Mouse (Mus musculus): ENCODE measurements at regions not wholly inside any gene's neighbourhood (a gene's known extent, or its start where the extent isn't known, plus 50 kb on each side); places are given as distances from the start of the nearest gene placed in this dataset.

- peak; percentile 37 for DNase-seq
These were observed 54.4 kb upstream of the Ly86 start for GRCm38 (mm10) chr13:37290636-37291035.

DNA sequence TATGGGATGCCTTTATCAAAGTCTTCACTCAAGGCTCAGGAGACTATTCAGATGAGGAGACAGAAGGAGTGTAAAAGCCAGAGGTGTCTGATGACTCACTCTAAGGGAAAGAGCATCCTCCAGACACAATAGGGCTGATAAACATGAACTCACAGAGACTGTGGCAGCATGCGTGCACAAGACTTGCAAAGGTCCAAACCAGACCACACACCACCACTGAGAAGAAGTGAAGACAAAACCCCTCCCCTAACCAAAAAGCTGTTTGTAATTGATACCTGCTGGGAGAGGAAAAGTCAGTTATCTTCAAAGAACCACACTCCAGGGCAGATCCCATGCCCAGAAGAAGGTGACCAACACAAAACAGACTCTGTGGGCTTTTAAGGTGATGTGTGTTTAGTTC lies 56.0 kb upstream of the Ly86 start:
- no peak for DNase-seq

GRCm38 (mm10) chr13:37282515-37282914 lies 62.5 kb upstream of the Ly86 start:
- no peak for DNase-seq

DNA sequence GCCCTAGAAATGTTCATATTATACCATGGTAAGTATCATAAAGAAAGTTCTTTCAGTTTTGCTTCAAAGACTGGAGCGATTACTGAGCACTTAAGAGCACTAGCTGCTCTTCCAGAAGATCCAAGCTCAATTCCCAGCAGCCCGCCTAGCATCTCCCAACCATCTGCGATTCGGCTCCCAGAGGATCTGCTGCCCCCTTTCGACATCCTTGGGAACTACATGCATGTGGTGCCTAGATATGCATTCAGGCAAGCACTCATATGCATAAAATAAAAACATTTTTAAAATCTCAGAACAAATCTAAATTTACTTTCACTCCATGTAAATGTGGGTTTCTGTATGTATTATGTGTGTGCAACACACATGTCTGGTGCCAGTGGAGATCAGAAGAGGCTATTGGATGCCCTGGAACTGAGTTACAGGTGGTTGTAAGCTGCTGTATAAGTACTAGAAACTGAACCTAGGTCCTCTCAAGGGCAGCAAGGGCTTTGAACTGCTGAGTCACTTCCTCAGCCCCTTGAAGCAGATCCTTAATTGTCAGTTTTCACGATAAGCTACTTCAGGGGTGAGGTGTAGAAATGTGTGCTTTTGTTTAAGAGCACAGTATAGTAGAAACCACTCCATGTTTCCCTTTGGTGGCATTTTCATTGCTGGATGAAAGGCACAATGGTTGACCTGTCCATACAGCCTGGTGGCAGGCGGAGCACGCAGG lies 65.8 kb upstream of the Ly86 start:
- DNase-seq: no peak

GRCm38 (mm10) chr13:37249581-37250461 lies 95.2 kb upstream of the Ly86 start:
- no peak for DNase-seq

- DNase-seq: no peak
These were observed 96.3 kb upstream of the Ly86 start for GRCm38 (mm10) chr13:37248741-37249140.

DNA sequence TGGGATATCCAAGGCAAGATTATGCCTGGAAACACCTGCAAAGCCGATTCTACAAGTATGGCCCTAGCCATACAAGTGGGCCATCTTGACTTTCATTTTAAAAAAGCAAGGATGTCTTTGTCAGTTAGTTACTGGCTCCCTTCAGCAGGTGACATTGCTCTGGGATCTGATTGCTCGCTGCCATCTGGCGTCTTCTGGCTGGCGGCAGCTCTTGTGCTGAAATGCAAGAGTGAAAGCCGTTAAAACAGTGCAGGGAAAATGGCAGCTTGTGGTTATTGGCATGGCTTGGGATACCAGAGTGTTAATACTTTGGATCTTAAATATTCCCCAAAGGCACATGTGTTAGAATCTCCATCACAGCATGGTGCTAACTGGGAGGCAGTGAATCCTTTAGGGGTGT lies 105.0 kb upstream of the Ly86 start:
- DNase-seq: no peak

DNA sequence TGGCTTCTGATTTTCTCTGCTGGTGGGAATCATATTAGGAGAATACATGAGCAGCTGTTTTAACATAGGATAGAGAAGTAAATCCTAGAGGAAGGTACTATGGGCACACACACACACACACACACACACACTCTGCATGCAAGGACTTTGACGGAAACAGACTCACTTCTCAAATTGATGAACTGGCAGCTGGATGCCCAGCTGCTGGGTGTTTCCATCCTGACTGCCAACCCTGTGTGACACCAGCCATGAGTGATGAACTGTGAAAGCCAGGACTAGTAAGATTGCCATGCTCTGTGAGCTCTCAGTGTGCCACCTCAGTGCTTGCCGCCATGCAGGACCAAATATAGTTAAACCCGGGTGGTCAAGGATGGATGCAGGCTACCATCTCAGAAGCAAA lies 107.7 kb upstream of the Ly86 start:
- DNase-seq: no peak

- no peak for DNase-seq
These were observed 119.2 kb upstream of the Ly86 start for GRCm38 (mm10) chr13:37225834-37226233.

DNA sequence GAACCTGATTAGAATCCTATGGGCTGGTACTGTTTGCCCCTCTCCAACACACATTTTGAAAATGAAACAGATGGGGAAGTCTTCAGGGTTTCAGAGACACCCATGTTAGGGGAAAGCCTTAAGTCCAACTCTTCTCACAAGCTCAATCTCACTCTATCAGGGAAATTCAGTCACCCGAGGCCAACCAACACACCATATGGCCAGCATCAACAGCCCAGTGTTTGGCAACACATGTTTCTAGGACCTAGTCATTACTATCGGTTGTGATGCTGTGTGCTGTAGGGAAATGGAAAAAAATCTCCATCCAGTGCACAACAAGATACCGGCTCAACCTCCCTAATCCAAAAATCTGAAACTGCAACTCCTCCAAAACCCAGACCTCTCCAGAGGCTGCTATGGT lies 124.6 kb upstream of the Ly86 start:
- DNase-seq: no peak

GRCm38 (mm10) chr13:37218596-37218995 lies 126.4 kb upstream of the Ly86 start:
- DNase-seq: no peak

GRCm38 (mm10) chr13:37214590-37215282 lies 130.3 kb upstream of the Ly86 start:
- DNase-seq: peak; percentile 29

DNA sequence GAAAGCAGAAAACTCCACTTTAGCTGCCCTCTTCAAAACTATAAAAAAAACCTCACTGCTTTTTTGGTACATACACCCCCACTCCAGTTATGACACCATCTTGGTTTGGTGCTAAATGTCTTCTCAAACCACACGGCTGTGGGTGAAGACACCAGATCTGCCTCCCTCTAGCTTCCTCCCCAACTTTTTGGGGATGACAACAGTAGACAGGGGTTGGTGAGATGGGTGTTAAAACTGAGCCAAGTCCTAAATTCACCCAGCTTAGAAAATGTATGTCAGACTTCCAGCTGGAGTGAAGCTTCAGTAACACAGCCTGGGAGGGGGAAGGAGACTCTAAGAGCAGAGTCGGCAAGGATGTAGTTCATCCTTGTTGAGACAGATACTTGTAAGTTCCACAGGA lies 147.1 kb upstream of the F13a1 start:
- DNase-seq: no peak

GRCm38 (mm10) chr13:37195857-37196256 lies 145.8 kb upstream of the F13a1 start:
- no peak for DNase-seq

DNA sequence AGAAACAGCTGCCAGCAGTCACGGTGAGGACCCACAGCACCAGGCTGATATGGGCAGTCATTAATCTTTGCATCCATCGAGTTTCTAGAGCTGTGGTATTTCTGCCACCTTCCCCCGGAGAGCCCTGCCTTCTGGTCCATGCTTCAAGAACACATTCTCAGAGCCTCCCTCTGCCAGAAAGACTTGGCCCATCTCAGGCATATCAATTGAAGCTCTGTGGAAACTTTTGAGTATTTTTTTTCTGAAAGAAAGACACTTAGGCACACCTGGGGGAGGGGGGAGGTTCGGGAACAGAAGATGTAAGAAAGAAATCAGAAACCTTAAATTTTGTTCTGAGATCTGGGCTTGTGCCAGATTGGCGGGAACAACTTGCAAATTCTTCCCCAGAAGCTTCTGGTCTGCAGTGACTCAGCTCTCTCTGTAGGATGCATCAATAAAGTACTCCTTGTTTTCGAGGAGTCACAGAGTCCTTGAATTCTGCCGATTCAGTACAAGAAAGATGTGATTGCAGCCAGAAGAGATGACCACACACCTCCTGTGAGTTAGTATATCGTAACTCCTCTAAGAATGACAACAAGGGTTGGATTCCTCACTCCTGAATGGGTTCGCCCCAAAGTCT lies 131.2 kb upstream of the F13a1 start:
- DNase-seq: peak; percentile 6

- no peak for DNase-seq
These were observed 126.5 kb upstream of the F13a1 start for GRCm38 (mm10) chr13:37176526-37176925.

GRCm38 (mm10) chr13:37175997-37176396 lies 126.0 kb upstream of the F13a1 start:
- DNase-seq: no peak

GRCm38 (mm10) chr13:37158831-37159522 lies 108.9 kb upstream of the F13a1 start:
- DNase-seq: no peak

DNA sequence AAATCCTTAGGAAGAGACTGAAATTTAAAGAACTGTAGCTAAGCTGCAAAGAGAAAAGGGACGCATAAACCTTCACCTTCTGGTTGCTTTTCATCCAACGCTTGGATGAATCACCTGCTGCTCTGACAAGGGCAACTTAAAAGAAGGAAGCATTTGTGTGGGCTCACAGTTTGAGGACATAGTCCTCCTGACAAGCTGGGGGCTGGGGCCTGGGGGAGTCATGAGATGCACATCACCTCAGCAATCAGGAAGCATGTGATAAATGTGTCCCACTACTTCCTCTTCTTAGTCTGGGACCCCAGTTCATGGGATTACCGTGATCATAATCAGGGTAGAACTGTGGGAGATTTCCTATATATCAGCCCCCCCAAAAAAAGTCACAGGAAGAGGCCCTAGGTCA lies 107.8 kb upstream of the F13a1 start:
- DNase-seq: no peak

DNA sequence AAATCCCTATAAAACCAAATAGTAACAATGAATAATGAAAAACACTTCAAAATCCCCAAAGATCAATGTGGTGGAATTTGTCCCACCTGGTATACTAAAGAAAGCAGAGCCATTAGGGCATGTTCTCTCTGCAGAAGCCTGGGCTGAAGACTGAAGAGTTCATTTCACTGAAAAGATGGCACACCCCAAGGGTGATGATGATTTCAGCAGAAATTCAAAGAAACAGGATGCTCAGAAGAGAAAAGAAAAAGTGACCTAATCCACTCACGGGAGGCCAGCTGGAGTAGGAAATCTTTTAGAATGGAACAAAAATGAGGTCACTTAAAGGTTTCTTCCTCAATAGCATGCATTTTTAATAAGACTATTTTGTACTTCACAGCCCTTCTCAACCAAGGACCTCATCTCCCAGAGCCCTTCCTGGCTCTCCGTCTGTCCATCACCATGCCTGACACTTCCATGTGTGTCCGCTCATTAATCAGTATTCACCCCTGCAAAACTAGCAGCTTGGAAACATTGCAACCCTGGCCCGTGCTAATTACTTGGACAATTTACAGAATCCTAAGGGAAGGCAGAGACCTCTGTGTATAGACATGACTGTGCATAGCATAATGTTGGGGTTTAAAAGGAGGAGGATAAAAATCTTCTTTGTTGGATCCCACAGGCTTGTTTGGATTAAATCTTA lies 101.9 kb upstream of the F13a1 start:
- DNase-seq: no peak

DNA sequence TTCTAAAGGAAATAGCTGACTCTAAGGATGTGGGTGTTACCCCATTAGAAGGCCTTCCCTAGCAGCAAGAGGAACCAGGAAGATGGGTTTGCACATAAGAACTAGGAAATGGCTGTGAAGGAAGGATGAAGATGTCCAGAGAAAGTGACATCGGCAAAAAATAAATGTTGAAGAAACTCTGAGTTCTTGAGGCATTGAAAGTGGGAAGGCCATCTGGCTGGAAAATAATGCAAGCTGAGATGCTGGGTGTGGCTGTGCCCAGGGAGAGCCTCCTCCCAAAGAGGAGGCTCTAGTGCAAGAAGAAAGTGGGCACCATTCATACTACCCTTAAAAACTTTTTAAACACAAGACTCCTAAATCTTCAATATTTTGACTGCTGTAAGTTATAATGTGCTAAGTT lies 99.9 kb upstream of the F13a1 start:
- DNase-seq: no peak
